Mouse (Mus musculus) spleen, postnatal 14 days (tissue): ENCODE data around the gene Kirrel2.
"Not testable (repeated sequence)": the region's sequence is repeated elsewhere in the genome, so short reads cannot be mapped to it uniquely, and the experiment has no call there.

Source experiments
- DNase-seq, 2 experiments: peaks; one replicate each; pipeline ENCODE4 v3.0.0; 2021 to 2022; ENCODE audit warnings: low spot score in 2 of 2

The Kirrel2 gene

DNA sequence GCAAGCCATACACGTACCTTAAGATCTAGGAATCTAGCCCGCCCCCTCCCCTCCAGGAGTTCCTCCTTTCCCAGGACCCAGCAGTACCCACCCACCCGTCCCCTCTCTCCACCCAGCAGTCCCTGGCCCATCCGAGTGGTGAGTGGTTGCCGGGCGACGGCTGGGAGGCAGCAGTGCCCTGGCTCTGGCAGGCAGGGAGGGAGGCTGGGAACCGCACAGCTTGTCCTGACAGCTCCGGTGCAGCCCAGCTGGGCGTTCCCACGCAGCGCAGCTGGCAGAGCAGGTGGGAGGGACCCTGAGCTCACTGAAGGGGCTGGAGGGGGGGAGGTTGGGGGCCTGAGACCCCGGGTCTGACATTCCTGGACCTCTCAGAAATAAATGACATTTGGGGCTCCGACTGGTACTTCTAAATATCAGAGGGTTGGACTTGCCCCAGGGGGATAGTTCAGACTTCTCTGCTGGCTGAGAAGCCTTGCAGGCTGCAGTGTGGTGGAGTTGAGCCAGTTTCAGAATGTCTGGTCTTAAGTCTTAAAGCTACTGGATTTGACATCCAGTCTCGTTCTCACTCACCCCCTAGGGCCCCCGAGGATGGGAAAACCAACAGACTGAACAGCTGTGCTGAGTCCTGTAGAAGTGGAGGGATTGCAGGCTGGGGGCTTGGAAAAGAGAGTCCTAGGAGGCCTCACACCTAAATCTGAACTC, at the start of gene Kirrel2, which contains the start of gene Nphs1:
Gene Kirrel2 (minus strand): TSS at position 62 of the 702 bp plus-strand sequence.
Gene Nphs1 (plus strand): TSS at position 687 of the 702 bp plus-strand sequence.
- no peak for DNase-seq

- not testable (repeated sequence) for DNase-seq
Observed at GRCm38 (mm10) chr7:30501159-30501558, 43.7 kb upstream of the Kirrel2 start.

DNA sequence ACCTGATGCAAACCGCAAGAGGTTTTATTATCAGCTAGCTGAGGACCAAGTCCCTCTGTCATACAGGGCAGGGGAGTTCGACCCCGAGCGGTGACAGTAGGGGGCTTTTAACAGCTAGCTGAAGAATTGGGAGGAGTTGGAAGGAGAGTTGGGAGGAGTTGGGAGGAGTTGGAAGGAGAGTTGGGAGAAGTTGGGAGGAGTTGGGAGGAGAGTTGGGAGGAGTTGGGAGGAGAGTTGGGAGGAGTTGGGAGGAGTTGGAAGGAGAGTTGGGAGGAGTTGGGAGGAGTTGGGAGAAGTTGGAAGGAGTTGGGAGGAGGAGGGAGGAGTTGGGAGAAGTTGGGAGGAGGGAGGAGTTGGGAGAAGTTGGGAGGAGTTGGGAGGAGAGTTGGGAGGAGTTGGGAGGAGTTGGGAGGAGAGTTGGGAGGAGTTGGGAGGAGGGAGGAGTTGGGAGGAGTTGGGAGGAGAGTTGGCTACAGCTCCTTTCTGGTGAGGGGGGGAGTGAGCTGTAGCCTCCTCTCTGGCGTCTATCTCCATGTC, 38.1 kb upstream of the Kirrel2 start:
- not testable (repeated sequence) for DNase-seq

- DNase-seq: no peak
Observed at GRCm38 (mm10) chr7:30493401-30493931, 36.0 kb upstream of the Kirrel2 start, which contains the start of gene Prodh2. Gene Prodh2, plus strand, starts transcription at chr7:30493622.

DNA sequence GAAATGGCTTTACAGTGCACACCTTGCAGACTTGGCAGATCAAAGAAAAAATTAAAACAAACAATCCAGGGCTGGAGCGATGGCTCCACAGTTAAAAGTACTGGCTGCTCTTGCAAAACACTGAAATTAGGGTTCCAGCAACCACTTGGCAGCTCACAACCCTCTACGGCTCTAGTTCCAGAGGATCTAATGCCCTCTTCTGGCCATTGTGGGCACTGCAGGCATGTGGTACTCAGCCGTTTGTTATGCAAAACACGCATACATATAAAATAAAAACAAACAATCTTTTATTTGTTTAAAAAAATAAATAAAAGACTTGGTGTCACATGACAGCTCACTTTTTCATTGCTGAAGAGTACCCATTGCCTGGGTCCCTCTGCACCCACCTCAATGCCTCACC, 35.3 kb upstream of the Kirrel2 start:
- DNase-seq: peak; percentile 56 to 71

DNA sequence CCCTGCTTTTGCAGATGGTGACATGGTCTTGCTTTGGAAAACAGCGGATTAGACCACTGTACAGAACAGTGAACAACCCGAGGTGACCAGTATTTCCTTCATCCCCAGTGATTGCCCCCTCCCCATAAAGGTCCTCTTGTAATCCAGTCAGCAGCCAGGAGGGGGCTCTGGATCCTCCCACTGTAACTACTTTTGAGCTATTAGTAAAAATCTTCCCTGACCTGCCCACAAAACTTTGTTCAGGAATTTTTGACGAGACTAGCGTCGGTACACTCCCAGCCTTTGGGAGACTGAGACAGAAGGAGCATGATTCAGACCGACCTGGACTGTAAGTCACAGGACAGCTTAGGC, 33.4 kb upstream of the Kirrel2 start:
- no peak for DNase-seq

DNA sequence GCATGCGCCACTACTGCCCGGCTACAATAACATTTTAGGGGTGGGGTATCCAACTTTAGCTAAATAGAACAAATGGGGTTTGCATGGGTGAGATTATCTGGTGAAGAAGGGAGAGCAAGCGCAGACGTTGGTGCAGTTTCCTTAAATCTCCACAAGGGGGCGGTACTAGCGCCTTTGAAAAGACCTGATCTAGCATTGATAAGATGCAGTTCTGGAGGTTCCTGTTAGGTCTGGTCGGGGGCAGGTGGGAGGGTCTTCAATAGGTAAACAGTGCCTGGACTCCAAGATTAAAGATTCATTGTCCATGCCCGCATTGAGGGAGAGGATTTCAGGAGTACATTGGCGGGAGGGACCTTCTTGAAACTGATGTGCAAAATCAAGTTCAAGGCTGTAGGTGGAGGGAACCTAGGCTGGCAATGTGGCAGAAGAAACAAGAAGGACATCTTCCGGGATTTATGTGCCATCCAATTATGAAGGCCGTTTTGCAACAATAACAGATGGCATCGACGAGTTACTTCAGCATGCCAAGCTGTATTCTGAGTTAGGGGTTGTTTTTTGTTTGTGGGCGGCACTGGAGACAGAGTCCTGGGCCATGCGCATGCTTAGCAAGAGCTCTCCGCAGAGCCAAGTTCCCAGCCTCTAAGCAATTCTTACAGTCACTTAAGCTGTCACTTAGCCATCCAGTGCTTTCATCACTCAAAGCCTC, 32.9 kb upstream of the Kirrel2 start:
- DNase-seq: peak in 1 of 2 experiments; percentile 26

DNA sequence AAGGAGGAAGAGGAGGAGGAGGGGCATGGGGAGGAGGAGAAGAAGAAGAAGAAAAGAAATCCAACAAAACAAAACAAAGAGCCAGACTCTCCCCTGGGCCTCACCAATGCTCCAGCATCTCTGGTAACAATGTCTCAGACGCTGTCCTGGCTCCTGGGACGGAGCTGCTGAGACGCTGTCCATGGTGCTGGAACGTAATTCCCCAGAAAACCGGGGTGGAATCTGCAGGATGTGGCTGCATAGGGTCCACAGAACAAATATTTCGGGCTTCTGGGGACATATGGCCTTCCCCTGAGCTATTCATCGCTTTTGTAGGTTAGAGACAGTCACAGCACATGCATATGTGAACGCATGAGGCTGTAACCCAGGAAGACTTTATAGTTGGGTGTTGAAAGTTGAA, 26.8 kb upstream of the Kirrel2 start:
- DNase-seq: no peak

- no peak for DNase-seq
Observed at GRCm38 (mm10) chr7:30477415-30478381, 20.2 kb upstream of the Kirrel2 start.

DNA sequence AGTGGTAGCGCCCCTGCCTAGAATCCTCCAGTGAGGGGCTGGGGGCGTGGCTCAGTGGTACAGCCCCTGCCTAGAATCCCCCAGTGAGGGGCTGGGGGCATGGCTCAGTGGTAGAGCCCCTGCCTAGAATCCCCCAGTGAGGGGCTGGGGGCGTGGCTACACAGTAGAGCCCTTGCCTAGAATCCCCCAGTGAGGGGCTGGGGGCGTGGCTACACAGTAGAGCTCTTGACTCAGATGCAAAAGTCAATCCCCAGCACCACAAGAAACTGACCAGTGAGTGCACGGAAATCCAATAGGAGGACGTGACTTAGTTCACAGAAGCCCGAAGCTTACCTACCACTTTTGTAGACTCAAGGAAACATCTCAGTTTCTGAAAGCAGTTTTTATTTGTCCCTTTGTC, 18.6 kb upstream of the Kirrel2 start:
- not testable (repeated sequence) for DNase-seq

GRCm38 (mm10) chr7:30474999-30475398, 17.5 kb upstream of the Kirrel2 start:
- no peak for DNase-seq

DNA sequence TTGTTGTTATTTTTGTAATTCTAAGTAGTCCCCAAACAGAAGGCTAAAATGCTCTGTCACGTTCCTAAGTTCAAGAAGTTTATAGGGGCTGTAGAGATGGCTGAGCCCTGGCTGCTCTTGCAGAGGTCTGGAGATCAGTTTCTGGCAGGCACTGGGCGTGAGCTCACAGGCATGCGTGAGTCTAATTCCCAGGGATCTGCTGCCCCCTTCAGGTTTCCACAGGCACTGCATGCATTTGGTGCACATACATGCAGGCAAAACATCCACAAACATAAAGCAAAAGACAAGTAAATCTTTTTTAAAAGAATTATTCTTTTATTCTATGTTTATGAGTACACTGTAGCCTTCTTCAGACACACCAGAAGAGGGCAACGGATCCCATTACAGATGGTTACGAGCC, 14.9 kb upstream of the Kirrel2 start:
- DNase-seq: peak in 1 of 2 experiments; percentile 45

DNA sequence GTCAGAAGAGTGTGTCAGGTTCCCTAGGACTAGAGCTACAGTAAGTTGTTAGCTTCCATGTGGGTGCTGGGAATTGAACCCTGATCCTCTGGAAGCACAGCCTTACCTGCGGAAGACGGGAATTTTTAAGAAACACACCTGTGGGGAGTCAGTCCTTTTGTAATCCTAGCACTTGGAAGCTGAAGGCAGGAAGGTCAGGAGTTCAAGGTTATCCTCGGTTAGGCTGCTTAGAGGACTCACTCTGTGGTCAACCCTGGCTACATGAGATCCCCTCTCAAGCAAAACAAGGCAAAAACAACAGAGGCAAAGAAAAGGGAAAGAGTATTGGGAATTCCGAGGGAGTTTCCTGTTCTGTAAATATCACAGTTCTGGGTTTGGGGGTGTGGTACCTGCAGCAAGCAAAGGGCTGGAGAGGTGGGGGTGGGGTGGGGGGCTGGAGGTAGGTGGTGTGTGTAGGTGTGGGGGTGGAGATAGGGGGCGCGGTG, 7.4 kb upstream of the Kirrel2 start:
- no peak for DNase-seq

GRCm38 (mm10) chr7:30463996-30464395, 6.5 kb upstream of the Kirrel2 start:
- DNase-seq: no peak

DNA sequence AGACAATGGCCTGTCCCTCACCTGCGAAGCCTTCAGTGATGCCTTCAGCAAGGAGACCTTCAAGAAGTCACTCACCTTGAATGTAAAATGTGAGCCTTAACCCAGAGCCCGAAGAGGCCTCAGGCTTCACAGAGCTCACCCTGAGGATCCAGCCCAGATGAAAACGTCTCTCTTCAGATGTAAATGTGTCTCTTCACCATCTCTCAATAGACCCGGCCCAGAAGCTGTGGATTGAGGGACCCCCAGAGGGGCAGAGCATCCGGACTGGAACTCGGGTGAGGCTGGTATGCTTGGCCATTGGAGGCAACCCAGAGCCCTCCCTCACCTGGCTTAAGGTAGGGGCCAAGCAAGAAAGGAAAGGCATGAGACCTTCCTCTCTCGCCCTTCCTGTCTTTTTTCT, 6.1 kb upstream of the Kirrel2 start:
- DNase-seq: no peak

- no peak for DNase-seq
Observed at GRCm38 (mm10) chr7:30459484-30459883, 2.0 kb upstream of the Kirrel2 start.

DNA sequence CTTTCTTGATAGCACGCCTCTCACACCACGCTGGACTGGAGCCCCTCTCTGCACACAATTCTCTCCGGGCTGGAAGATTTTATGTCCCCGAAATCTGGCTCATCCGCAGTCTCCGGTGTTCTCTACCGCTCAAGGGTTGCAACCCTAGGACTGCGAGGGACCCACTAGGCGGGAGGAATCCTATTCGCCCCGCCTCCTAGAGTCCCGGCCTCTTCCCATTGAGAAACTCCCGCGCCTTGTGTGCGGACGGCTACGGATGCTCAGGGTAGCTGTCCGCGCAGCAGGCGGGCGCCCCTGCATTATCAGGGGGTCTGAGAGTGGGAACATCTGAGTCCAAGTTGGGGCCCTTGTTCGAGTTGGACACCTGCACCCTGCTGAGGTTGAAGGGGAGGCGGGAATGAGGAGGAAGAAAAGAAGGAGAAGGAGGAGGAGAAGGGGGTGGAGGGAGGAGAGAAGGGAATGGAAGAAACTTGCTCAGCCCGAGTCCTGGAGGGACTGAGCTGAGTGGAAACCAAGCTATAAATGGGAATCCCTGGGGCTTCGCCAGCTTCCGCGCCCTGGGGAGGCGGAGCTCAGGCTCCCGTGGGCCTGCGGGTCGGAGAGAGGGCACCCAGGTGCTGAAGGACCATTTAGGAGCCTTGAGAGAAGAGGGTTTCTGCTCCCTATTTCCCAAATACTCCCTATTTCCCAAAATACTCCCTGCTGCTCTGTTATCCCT, 420 bp downstream of the Kirrel2 start:
- DNase-seq: no peak

GRCm38 (mm10) chr7:30456487-30456886, 1.0 kb downstream of the Kirrel2 start:
- no peak for DNase-seq

GRCm38 (mm10) chr7:30454259-30454658, 3.2 kb downstream of the Kirrel2 start:
- DNase-seq: no peak

- peak in 1 of 2 experiments; percentile 35 for DNase-seq
Observed at GRCm38 (mm10) chr7:30453766-30454165, 3.7 kb downstream of the Kirrel2 start.

DNA sequence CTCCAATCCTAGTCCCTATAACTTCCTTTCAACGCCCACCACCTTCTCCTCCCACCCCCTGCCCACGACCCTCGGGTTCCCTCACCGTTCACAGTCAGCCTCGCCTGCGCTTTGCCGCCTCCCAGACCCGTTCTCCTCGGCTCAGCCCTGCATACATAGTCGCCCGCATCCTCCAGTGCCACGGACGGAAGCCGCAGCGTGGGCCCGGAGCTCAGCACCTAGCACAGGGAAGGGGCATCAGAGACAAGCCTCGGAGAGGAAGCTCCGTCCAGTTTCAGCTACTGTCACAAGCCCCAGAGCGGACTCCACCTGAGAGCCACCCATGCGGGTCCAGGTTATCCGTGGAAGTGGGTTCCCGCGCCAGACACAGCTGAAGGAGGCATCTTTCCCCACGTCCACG, 4.2 kb downstream of the Kirrel2 start:
- DNase-seq: no peak
